Mouse (Mus musculus): ENCODE data around the gene Mast4. TPM values are rescaled to one million over a fixed set of nuclear protein-coding genes. Genes with fewer than 3 reads are reported as not detected.

Mast4 gene
- total and polyA plus RNA-seq, 2 experiments: 0.83 to 5.3 TPM

DNA sequence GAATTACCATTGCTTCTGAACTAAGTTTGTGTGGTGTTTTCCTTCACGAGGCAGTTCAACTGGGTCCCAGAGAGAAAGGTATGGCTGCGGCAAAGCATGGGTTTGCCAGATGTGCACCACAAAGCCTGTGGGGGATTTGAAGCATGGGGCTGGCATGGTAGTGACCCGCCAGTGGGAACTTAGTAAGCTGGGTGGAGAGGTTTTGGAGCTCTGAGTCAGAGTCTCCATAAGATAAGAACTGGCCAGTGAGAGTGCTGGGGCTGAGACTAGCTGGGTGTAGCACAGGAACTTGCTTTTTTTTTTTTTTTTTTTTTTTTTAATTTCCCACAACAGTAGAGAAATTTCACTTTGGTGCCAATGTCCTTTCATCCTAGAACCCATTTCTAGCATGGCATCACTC lies 73.9 kb downstream of the Mast4 start:
- Histone ChIP-seq H3K4me1 (ENCODE audit: control insufficient read depth, insufficient read depth, low read length) (no peaks in the 10 kb centered on the region), H3K4me3 (ENCODE audit: insufficient read depth, low read depth, low read length) (no peak overlapping the region), H3K79me2 (ENCODE audit: control insufficient read depth, insufficient read depth, low read length) (no peaks in the 10 kb centered on the region), H3K27me3 (ENCODE audit: control insufficient read depth, insufficient read depth, low read length) (no peaks in the 10 kb centered on the region), H3K36me3 (ENCODE audit: control insufficient read depth, insufficient read depth, low read length) (no peaks in the 10 kb centered on the region), H3K9ac (ENCODE audit: low read depth, low read length) (no peak overlapping the region), H3K27ac (replicated peaks; ENCODE audit: insufficient read depth, low read depth, low read length) (no peak overlapping the region)
- no peak for DNase-seq (ENCODE audit: extremely low read depth, low read depth, low spot score)
- WGBS: 68% methylated on average over 3 of the region's 3 CpGs
- TF ChIP-seq POLR2A (IDR thresholded peaks at IDR 0.05; ENCODE audit: extremely low read depth, insufficient read depth, low read length): no peak
- no peak for TF ChIP-seq CTCF (IDR thresholded peaks at IDR 0.05; ENCODE audit: low read depth, low read length)

DNA sequence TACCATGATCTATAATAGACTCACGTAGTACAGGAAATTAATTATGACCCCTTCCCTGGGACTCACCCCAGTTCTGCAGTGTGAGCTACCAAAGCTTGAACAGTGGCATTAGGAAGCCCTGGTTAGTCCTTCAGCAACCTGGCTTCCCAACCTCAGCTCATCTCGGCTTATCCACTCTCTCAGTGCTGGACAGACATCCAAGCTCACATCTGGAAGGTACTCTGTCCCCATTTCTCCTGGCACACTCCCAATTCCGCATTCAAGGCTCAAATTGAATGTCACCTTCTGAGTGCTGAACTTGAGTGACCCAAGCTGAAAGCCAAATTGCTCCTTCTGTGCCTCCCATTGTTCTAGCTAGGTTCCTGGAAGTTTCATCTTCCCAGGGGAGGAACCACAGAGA lies 76.2 kb downstream of the Mast4 start:
- Histone ChIP-seq H3K36me3 (ENCODE audit: control insufficient read depth, insufficient read depth, low read length) (no peaks in the 10 kb centered on the region), H3K27ac (replicated peaks; ENCODE audit: insufficient read depth, low read depth, low read length) (no peak overlapping the region), H3K4me1 (ENCODE audit: control insufficient read depth, insufficient read depth, low read length) (no peaks in the 10 kb centered on the region), H3K27me3 (ENCODE audit: control insufficient read depth, insufficient read depth, low read length) (no peaks in the 10 kb centered on the region), H3K9ac (ENCODE audit: low read depth, low read length) (no peak overlapping the region), H3K79me2 (ENCODE audit: control insufficient read depth, insufficient read depth, low read length) (no peaks in the 10 kb centered on the region), H3K4me3 (ENCODE audit: insufficient read depth, low read depth, low read length) (no peak overlapping the region)
- DNase-seq (ENCODE audit: extremely low read depth, low read depth, low spot score): no peak
- TF ChIP-seq CTCF (IDR thresholded peaks at IDR 0.05; ENCODE audit: low read depth, low read length): no peak
- no peak for TF ChIP-seq POLR2A (IDR thresholded peaks at IDR 0.05; ENCODE audit: extremely low read depth, insufficient read depth, low read length)
- WGBS: 70% methylated on average over 3 of the region's 3 CpGs

DNA sequence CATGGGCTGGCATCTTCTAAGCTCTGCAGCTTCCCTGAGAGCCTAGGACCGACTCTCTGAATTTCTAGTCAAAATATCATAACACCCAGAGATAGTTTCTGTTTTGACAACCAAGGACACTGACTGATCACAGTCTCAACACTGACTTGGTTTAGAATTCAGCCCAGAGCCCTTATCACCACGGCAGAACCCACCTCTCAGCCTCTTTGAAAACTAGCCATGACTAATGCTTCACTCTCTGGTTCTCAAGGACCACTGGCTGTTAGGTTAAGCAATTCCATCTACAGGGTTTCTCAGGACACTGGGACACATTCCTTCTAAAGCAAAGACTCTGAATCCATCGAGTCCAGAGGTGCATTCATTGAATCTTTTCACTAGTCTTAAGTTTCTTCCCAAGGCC lies 79.4 kb downstream of the Mast4 start:
- Histone ChIP-seq H3K27ac (replicated peaks; ENCODE audit: insufficient read depth, low read depth, low read length) (no peak overlapping the region), H3K79me2 (ENCODE audit: control insufficient read depth, insufficient read depth, low read length) (no peaks in the 10 kb centered on the region), H3K27me3 (ENCODE audit: control insufficient read depth, insufficient read depth, low read length) (no peaks in the 10 kb centered on the region), H3K4me1 (ENCODE audit: control insufficient read depth, insufficient read depth, low read length) (no peaks in the 10 kb centered on the region), H3K9ac (ENCODE audit: low read depth, low read length) (no peak overlapping the region), H3K36me3 (ENCODE audit: control insufficient read depth, insufficient read depth, low read length) (no peaks in the 10 kb centered on the region), H3K4me3 (ENCODE audit: insufficient read depth, low read depth, low read length) (no peak overlapping the region)
- no peak for TF ChIP-seq POLR2A (IDR thresholded peaks at IDR 0.05; ENCODE audit: extremely low read depth, insufficient read depth, low read length)
- no peak for TF ChIP-seq CTCF (IDR thresholded peaks at IDR 0.05; ENCODE audit: low read depth, low read length)
- no peak for DNase-seq (ENCODE audit: extremely low read depth, low read depth, low spot score)
- 68% methylated on average over 3 of the region's 3 CpGs for WGBS

DNA sequence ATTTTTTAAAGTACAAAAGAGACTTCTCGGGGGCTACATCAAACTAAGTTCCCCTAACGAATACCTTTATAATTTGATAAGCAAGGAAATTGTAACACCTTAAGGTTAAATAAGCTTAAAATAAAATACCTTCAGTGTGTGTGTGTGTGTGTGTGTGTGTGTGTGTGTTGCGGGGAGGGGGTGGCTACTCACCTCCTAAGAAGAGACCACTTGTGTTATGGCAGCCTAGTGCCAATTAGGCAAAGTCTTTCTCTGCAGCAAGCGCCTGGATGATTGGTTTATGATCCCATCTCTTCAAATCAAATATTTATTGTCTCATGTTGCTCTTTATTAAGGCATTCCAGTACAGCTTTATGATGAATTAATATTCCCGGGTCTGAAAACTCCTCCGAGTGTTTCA lies 81.2 kb downstream of the Mast4 start:
- Histone ChIP-seq H3K27ac (replicated peaks; ENCODE audit: insufficient read depth, low read depth, low read length) (no peak overlapping the region), H3K36me3 (ENCODE audit: control insufficient read depth, insufficient read depth, low read length) (no peaks in the 10 kb centered on the region), H3K9ac (ENCODE audit: low read depth, low read length) (no peak overlapping the region), H3K4me3 (ENCODE audit: insufficient read depth, low read depth, low read length) (no peak overlapping the region), H3K4me1 (ENCODE audit: control insufficient read depth, insufficient read depth, low read length) (no peaks in the 10 kb centered on the region), H3K27me3 (ENCODE audit: control insufficient read depth, insufficient read depth, low read length) (no peaks in the 10 kb centered on the region), H3K79me2 (ENCODE audit: control insufficient read depth, insufficient read depth, low read length) (no peaks in the 10 kb centered on the region)
- TF ChIP-seq POLR2A (IDR thresholded peaks at IDR 0.05; ENCODE audit: extremely low read depth, insufficient read depth, low read length): no peak
- no peak for TF ChIP-seq CTCF (IDR thresholded peaks at IDR 0.05; ENCODE audit: low read depth, low read length)
- WGBS: 90% methylated on average over 6 of the region's 6 CpGs
- no peak for DNase-seq (ENCODE audit: extremely low read depth, low read depth, low spot score)

DNA sequence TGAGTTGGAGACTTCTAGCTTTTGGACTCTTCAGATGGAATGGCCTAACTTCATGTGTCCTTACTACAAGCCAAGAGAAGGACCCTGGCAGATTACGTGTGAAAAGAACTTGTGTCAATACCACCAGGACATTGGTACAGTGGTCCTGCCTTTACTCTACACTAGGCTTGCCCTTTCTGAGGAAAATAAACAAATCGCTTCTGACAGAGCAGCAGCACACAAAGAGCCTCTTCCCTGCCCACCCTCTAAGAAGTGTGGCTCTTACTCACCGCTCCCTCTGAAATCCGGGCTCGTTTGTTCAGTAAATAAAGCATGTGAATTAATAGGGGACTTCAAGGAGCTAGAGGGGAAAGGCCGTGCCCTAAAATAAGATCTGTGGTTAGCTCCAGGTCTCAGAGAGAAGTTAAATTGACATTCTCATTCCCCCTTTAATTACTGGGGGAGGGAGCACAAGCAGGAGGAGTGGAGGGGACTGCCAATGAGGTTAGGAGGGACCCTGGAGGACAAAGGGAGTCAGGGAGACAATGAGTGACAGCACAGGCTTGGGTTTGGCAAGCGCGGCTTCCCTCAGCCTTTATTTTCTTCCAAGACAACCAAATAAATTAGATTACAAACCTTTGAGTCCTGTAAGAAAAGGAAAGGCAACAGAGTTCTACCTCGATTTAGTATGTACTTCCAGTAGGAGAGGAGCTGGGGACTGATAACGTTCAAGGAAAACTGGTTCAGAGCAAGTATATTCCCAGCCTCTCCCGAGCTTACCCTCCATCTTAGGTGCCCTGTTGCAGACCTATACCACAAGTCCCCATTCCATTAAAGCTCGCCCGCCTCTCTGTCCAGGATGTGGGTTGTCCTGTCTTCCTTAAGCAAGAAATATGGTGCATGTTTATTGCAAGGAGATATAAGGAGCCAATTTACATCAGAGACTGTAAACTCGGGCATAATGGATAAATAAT lies 85.9 kb downstream of the Mast4 start:
- Histone ChIP-seq H3K4me3 (ENCODE audit: insufficient read depth, low read depth, low read length) (no peak overlapping the region), H3K79me2 (ENCODE audit: control insufficient read depth, insufficient read depth, low read length) (no peaks in the 10 kb centered on the region), H3K9ac (ENCODE audit: low read depth, low read length) (no peak overlapping the region), H3K27me3 (ENCODE audit: control insufficient read depth, insufficient read depth, low read length) (no peaks in the 10 kb centered on the region), H3K4me1 (ENCODE audit: control insufficient read depth, insufficient read depth, low read length) (no peaks in the 10 kb centered on the region), H3K27ac (replicated peaks; ENCODE audit: insufficient read depth, low read depth, low read length) (no peak overlapping the region), H3K36me3 (ENCODE audit: control insufficient read depth, insufficient read depth, low read length) (no peaks in the 10 kb centered on the region)
- no peak for DNase-seq (ENCODE audit: extremely low read depth, low read depth, low spot score)
- WGBS: 47% methylated on average over 14 of the region's 14 CpGs
- no peak for TF ChIP-seq CTCF (IDR thresholded peaks at IDR 0.05; ENCODE audit: low read depth, low read length)
- no peak for TF ChIP-seq POLR2A (IDR thresholded peaks at IDR 0.05; ENCODE audit: extremely low read depth, insufficient read depth, low read length)
